In the genomic region with DNA sequence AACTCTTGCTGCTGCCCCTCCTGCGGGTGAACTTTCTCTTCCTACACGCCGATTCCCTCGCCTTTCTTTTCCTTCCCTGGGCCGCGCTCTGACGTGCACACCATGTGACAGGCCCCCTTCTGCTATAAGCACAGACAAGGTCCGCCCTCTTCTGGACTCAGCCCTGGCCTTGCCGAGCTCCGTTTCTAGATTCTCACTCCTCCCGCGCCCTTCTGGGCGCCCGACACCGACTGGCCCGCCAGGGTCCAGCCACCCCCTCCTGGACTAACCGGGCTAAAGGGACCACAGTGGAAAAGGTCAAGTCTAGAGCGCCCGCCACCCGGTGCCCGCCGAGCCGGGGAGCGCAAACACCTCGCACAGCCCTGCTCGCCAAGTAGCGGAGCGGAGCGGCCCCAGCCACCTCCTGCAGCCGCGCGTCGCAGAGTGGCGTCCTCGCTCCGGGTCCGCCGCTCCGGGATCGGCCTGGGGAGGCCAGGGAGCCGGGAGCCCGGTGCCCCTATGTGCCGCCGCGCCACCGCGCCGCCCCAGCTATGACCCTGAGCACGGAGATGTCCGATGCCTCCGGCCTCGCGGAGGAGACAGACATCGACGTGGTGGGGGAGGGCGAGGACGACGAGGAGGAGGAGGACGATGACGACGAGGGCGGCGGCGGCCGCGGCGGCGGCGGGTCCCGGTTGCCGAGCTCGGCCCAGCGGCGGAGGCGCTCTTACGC, we compare ENCODE assay signal across 8 mouse cellular contexts. TPM values are rescaled to one million over a fixed set of nuclear protein-coding genes. Genes with fewer than 3 reads are reported as not detected.
A peak's percentile ranks its signal among the peaks of the same experiment; 100 is the strongest.
DNase-seq lines count a peak whose midpoint lies in the region; ATAC-seq and TF ChIP-seq lines count a peak whose summit lies in the region.

A gene (plus strand): TSS at position 153 of the 712 bp plus-strand sequence.

- DNase-seq in 3T3-L1 (ENCODE audit: low read depth, low spot score) (peak; percentile 69), MN1 (ENCODE audit: low spot score) (peak; percentile 94)
- DNase-seq in hindbrain, embryonic 10.5 days (ENCODE audit: low spot score): peak; percentile 88
- DNase-seq in midbrain, embryonic 11.5 days (ENCODE audit: low spot score, missing footprints): peak; percentile 96
- peak; percentile 22 for DNase-seq in thymus, postnatal 25 days

- H3K27me3 ChIP-seq in hindbrain, embryonic 10.5 days (ENCODE audit: insufficient read depth, poor library complexity, severe bottlenecking): peaks cover 100% of the 10 kb centered on the region
- peaks cover 86% of the 10 kb centered on the region for H3K27me3 ChIP-seq in limb, embryonic 13.5 days
- H3K27me3 ChIP-seq in midbrain, embryonic 11.5 days (ENCODE audit: control insufficient read depth, insufficient read depth, low read length): peaks cover 84% of the 10 kb centered on the region

- ATAC-seq in limb, embryonic 13.5 days (ENCODE audit: low FRiP score, low read depth): peak; percentile 91
- ATAC-seq in midbrain, embryonic 11.5 days (ENCODE audit: low FRiP score): peak; percentile 89
- no peak for ATAC-seq in monocyte, adult 5-6 weeks (replicated peaks; ENCODE audit: insufficient number of reproducible peaks, low FRiP score, low TSS enrichment, poor library complexity, severe bottlenecking)

- no peaks in the 10 kb centered on the region for H3K9me3 ChIP-seq in hindbrain, embryonic 10.5 days
- H3K9me3 ChIP-seq in limb, embryonic 13.5 days: no peaks in the 10 kb centered on the region
- no peaks in the 10 kb centered on the region for H3K9me3 ChIP-seq in midbrain, embryonic 11.5 days (ENCODE audit: control insufficient read depth, low read length)

- TF ChIP-seq CTCF in embryonic fibroblast, embryonic 13.5 days (IDR thresholded peaks at IDR 0.05; ENCODE audit: borderline replicate concordance, insufficient read depth, low read length): no peak

- no peaks in the 10 kb centered on the region for H3K36me3 ChIP-seq in hindbrain, embryonic 10.5 days
- no peaks in the 10 kb centered on the region for H3K36me3 ChIP-seq in limb, embryonic 13.5 days
- H3K36me3 ChIP-seq in midbrain, embryonic 11.5 days (ENCODE audit: control insufficient read depth, insufficient read depth, low read length): no peaks in the 10 kb centered on the region

- peak within 1 kb of the TSS; percentile 75 for H3K4me2 ChIP-seq in limb, embryonic 13.5 days (replicated peaks)
- H3K4me2 ChIP-seq in midbrain, embryonic 11.5 days: peak within 1 kb of the TSS; percentile 66

- peak; percentile 83 for TF ChIP-seq POLR2A in embryonic fibroblast, embryonic 13.5 days (IDR thresholded peaks at IDR 0.05; ENCODE audit: low read depth, low read length)

- H3K27ac ChIP-seq in embryonic fibroblast, embryonic 13.5 days (ENCODE audit: insufficient read depth, low read length): peak within 1 kb of the TSS; percentile 15
- peak within 1 kb of the TSS; percentile 84 for H3K27ac ChIP-seq in hindbrain, embryonic 10.5 days
- H3K27ac ChIP-seq in limb, embryonic 13.5 days: no peak within 1 kb of the TSS
- peak within 1 kb of the TSS; percentile 35; the same call in 1 of the 2 replicates for H3K27ac ChIP-seq in midbrain, embryonic 11.5 days (ENCODE audit: low read depth, low read length)

- peak within 1 kb of the TSS; percentile 38 for H3K4me3 ChIP-seq in embryonic fibroblast, embryonic 13.5 days (ENCODE audit: insufficient read depth, low read length)
- H3K4me3 ChIP-seq in hindbrain, embryonic 10.5 days: peak within 1 kb of the TSS; percentile 60
- peak within 1 kb of the TSS; percentile 51 for H3K4me3 ChIP-seq in limb, embryonic 13.5 days
- peak within 1 kb of the TSS; percentile 49 for H3K4me3 ChIP-seq in midbrain, embryonic 11.5 days (ENCODE audit: low read depth, low read length)

- H3K9ac ChIP-seq in limb, embryonic 13.5 days: peak within 1 kb of the TSS; percentile 54
- peak within 1 kb of the TSS; percentile 59 for H3K9ac ChIP-seq in midbrain, embryonic 11.5 days (ENCODE audit: low read length)

- WGBS in hindbrain, embryonic 10.5 days: under 1% methylated on average over 76 of the region's 76 CpGs
- under 1% methylated on average over 65 of the region's 76 CpGs for WGBS in limb, embryonic 13.5 days
- under 1% methylated on average over 73 of the region's 76 CpGs for WGBS in midbrain, embryonic 11.5 days

- no peaks in the 10 kb centered on the region; the same call in 1 of the 2 replicates for H3K4me1 ChIP-seq in embryonic fibroblast, embryonic 13.5 days (ENCODE audit: control insufficient read depth, insufficient read depth, low read length)
- peaks cover 42% of the 10 kb centered on the region for H3K4me1 ChIP-seq in hindbrain, embryonic 10.5 days (replicated peaks)
- peaks cover 18% of the 10 kb centered on the region for H3K4me1 ChIP-seq in limb, embryonic 13.5 days
- H3K4me1 ChIP-seq in midbrain, embryonic 11.5 days (ENCODE audit: control insufficient read depth, insufficient read depth, low read length): peaks cover 18% of the 10 kb centered on the region

RNA-seq across cellular contexts. Expression of the gene that starts here (rescaled TPM):
- polyA plus RNA-seq in embryonic fibroblast, embryonic 13.5 days (2011; ENCODE audit: insufficient read length, low read depth, missing spikeins): 5.9 and 6.3 TPM in 2 replicates
- polyA plus RNA-seq in hindbrain, embryonic 10.5 days (2016; fragmentation: Nextera tagmentation; extraction: Ambion mirVana): 3.9 TPM in 2 replicates
- 0.19 TPM in 2 replicates for polyA plus RNA-seq in limb, embryonic 13.5 days (2015; fragmentation: Nextera tagmentation; extraction: Ambion mirVana)
- 4.4 and 5.2 TPM in 2 replicates for polyA plus RNA-seq in midbrain, embryonic 11.5 days (2014; fragmentation: Nextera tagmentation; extraction: Ambion mirVana)
- total RNA-seq in monocyte, adult 5-6 weeks (2017): not detected in 3 replicates

Comparison
In these comparisons a context has a peak if more than half of its experiments do, and no peak if none do; other contexts are left out.
1. Peak in ATAC-seq, H3K4me3 ChIP-seq, H3K9ac ChIP-seq and H3K4me2 ChIP-seq in limb, embryonic 13.5 days; RNA of the gene not detected or under 1 TPM.
2. DNase-seq: peak in every context shown above with its lines; median percentile 96 in midbrain, embryonic 11.5 days; 94 in MN1; 88 in hindbrain, embryonic 10.5 days; 69 in 3T3-L1; 22 in thymus, postnatal 25 days.